Mouse (Mus musculus): ENCODE measurements around the gene Mtx2.

The Mtx2 gene

DNA sequence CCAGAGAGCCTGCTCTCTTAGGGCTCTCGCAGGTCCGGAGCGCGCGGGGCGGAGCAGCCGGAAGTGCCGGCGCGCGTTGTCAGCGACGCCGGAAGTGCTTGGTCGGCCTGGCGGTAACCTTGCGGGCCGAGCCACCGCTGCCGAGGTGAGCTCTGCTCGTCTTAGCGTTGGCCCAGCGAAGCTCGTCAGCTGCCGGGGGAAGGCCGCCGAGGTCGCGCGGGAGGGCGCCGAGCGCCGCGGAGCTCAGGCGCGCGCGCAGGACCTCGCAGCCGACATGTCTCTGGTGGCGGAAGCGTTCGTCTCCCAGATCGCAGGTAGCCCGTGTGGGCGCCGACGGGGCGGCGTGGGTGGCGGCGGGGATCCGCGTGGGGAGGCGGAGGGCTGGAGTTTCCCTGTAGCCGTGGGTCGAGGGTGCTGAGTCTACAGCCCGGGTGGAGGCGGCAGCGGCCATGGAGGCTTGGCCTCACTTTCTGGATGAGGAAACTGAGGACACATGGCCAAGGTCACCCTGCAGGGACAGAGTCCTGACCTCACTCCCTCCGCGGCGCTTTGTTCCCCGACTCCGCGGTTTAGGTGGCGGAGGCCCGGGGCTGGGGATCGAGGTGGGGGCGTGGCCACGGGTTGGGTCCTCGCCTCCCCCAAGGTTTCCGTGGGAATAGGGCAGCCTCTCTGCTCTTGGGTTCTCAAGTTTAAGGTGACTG, at the start of gene Mtx2:
Mtx2 (plus strand) TSS at position 74 of the 701 bp plus-strand sequence.
- peak; percentile 93 for DNase-seq (ENCODE audit: low read depth, low spot score)

- peak; percentile 35 for DNase-seq (ENCODE audit: low read depth, low spot score)
Measured at GRCm38 (mm10) chr2:74777536-74778275, 47.9 kb upstream of the Mtx2 start.

- no peak for DNase-seq (ENCODE audit: low read depth, low spot score)
Measured at GRCm38 (mm10) chr2:74781386-74781785, 44.2 kb upstream of the Mtx2 start.

DNA sequence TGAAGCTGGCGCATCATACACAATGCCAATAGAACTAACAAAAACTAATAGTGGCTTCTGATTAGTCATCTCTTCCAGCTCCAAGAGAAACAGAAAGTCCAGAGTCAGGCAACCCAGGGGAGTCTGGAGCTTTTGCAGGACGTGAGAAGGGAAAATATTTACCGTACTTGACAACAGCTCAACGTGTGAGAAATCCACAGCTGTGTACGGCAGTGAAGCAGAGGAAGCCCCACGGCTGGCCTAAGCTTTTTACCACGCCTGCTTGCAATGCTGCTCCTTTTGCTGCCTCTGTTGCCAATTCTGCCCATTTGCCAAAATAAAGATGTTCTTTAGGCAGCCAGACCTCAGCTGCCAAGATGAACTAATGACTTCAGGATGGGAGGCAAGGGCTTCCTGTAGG, 30.1 kb upstream of the Mtx2 start:
- DNase-seq (ENCODE audit: low read depth, low spot score), result no peak

GRCm38 (mm10) chr2:74808431-74808830, 17.2 kb upstream of the Mtx2 start:
- DNase-seq (ENCODE audit: low read depth, low spot score), result no peak

- peak; percentile 52 for DNase-seq (ENCODE audit: low read depth, low spot score)
Measured at GRCm38 (mm10) chr2:74822654-74823053, 2.9 kb upstream of the Mtx2 start.

DNA sequence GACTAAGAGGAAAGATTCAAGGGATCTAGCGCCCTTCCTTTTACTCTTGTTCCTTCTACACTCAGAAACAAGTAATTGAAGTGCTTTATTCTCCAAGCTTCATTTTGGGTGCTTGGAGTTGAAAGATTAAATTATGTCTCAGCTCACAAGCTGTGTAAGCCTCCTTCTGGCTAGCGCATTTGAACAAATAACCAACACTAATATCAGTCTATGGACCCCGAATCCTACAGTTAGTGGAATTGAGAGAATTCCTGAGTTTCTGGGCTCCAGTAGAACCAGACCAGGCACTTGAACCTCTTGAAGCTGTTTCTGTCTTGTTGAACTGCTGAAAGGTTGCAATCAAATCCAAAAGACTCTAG, 253 bp upstream of the Mtx2 start:
- no peak for DNase-seq (ENCODE audit: low read depth, low spot score)

GRCm38 (mm10) chr2:74846992-74847391, 21.4 kb downstream of the Mtx2 start:
- no peak for DNase-seq (ENCODE audit: low read depth, low spot score)

DNA sequence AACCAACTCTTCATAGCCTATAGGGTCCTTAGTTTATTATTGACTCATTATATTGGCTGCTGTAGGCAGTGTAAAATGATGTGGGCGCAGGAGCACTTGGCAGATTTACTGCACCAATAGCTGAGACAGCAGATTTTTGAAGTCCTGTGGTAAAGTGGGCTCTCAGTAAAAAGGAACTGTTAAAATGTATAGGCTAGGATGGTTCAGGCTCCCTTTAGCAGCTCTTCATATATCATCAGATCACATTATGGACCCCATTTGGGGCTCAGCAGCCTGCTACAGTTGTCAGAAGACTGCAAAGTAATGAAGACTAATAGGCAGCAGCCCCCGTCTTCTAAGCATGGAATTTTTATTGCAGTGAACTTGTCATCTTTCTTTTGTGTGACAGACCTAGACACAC, 21.9 kb downstream of the Mtx2 start:
- DNase-seq (ENCODE audit: low read depth, low spot score), result no peak

- DNase-seq (ENCODE audit: low read depth, low spot score), result peak; percentile 80
Measured at GRCm38 (mm10) chr2:74850036-74850435, 24.4 kb downstream of the Mtx2 start.

GRCm38 (mm10) chr2:74862070-74862476, 36.5 kb downstream of the Mtx2 start:
- DNase-seq (ENCODE audit: low read depth, low spot score), result no peak

DNA sequence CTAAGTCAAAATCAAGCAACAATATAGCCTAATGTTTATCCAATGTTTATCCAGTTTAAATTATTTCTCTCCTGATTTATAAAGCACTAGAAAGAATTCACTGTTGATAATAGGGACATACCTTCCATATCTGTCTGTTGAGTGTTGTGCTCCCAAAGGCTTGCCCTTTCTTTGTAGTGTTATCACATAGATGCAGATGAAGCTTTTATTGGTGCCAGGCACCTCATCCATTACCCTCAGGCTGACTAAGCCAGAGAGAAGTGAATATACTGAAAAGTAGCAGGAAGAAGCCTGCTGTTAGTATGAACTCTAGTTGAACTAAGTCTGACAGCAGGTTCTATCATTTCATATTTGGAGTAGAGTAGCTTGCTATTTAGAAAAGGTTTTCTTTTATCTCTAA, 39.8 kb downstream of the Mtx2 start:
- no peak for DNase-seq (ENCODE audit: low read depth, low spot score)

DNA sequence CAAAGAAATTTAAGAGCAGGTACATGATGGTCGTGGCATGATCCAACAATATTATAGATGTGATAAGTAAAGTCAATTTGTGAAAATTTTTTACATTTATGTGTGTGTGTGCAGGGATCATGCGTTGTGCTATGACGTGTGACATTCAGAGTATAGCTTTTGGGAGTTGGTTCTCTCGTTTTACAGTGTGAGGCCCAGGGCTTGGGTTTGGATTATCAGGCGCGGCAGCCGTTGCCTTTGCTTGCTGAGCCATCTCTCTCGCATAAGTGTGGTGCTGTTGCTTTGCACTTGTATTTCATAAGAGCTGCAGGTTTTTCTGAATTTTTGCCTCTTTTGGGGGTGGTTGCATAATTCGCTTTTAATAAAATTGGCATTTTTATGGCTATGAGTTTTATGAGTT, 48.4 kb downstream of the Mtx2 start:
- DNase-seq (ENCODE audit: low read depth, low spot score), result no peak

DNA sequence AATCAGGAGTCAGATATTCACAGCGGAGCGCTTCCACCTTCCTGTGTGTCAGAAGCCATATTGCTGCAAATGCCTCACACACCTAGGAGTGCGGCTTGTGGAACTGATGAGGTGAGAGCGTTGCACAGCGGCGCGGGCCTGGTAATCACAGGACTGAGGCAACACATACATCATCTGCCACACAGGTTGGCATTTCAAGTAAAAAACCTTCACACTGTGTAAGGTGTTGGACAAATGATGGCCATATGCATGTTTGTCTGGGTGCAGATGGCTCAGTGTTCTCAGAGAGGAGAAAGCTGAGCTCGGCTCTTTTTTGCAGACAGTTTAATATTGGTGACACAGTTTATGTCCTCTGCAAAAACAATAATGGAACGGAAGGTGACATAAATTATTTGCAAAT, 58.8 kb downstream of the Mtx2 start:
- peak; percentile 16 for DNase-seq (ENCODE audit: low read depth, low spot score)

GRCm38 (mm10) chr2:74891868-74892267, 66.3 kb downstream of the Mtx2 start:
- no peak for DNase-seq (ENCODE audit: low read depth, low spot score)

GRCm38 (mm10) chr2:74892881-74893615, 67.4 kb downstream of the Mtx2 start:
- DNase-seq (ENCODE audit: low read depth, low spot score), result no peak

DNA sequence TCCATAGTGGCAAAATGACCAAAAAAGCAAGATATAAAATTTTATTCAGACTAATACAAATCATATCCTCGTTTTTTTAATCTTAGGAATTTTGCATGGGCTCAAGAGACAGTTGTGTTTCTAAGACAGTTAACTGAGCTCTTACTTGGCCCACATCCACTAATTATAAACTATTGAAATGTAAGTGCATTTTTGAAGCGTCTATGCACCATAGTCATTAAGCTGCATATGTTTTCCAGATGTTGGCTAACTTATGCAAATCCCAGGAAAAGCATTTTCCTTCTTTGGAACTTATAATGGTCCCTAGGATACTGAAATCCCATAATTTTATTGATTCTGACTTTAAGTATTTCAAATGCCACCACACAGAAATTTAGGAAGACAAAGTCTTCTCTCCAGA, 68.5 kb downstream of the Mtx2 start:
- no peak for DNase-seq (ENCODE audit: low read depth, low spot score)

DNA sequence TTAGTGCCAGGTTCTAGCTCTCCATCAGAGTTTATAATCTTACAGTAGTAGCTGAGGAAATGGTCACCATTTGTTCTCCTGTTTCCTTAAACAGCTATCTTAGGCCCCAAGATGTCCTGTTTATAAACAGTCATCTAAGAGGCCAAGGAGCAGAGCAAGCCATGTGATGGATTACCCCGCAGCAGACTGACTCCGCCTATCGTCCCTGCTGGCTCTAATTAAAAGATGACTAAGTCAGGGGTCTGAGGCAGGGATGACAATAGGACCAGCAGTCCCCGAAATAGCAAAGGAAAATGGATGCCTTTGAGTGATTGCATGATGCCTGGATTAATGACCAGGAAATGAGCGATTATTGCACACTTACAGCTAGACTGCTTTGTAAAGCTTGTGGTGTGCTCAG, 74.4 kb downstream of the Mtx2 start:
- DNase-seq (ENCODE audit: low read depth, low spot score), result no peak

DNA sequence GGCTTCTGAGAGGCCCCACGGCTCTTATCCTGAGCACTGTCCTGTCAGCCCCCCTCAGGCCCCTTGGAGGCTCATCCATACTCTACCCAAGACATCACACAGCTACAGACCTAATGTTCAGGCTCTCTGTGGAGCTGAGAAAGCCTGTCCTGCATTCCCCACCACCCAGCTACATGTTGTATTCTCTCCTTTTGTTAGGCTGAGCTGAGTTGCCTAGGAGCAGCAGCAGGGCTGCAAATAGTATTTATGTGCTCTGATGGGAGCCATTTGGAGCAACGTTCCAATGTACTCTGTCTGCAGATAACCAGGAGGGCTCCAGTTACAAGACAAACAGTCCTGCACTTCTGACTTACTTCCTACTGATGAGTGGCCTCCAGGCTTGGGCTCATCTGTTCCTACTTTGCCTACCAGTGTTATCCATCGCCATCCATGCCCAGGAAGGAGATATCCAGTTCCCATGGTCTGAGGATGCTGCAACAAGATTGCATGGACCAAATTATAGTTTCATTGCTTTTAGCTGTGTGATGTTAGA, 76.2 kb downstream of the Mtx2 start:
- no peak for DNase-seq (ENCODE audit: low read depth, low spot score)

GRCm38 (mm10) chr2:74907368-74908291, 82.0 kb downstream of the Mtx2 start:
- peak; percentile 35 for DNase-seq (ENCODE audit: low read depth, low spot score)

DNA sequence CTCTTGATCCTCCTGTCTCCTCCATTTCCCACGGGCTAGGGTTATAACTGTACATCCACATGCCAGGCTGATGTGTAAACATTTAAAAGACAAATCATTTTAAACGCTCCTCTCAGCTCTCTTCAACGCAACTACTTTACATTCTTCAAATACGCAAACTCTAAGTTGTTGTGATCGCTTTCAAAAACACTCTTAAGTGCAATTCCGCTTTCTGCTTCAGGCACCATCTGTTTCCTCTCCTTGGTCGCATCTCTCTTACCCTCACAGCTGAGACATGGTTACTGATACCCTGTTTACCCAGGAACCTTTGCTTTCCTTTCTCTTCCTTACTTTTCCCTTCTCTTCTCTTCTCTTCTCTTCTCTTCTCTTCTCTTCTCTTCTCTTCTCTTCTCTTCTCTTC, 86.4 kb downstream of the Mtx2 start:
- no peak for DNase-seq (ENCODE audit: low read depth, low spot score)

All from brain, adult 2 months (tissue).